Mouse (Mus musculus) heart, embryonic 16.5 days (tissue): Measurements from ENCODE around the gene C8b. TPM values are rescaled to one million over a fixed set of nuclear protein-coding genes. Genes with fewer than 3 reads are reported as not detected.

Source experiments
- ATAC-seq: fragments of 200-750 bp; cut with Nextera tagmentation; replicated peaks from 2 replicates; pipeline ENCODE4 v1.8.0; 2017; ENCODE audit warnings: moderate number of reproducible peaks; ENCODE audit not compliant: insufficient read depth, low FRiP score; ENCODE audit errors: extremely low read depth
- H3K27ac ChIP-seq: fragments of 300-500 bp; sonication (generic); 2 replicates; pipeline ENCODE4 v1.5.1; 2014; ENCODE audit warnings: mild to moderate bottlenecking, low read length, control low read depth, moderate library complexity
- H3K27me3 ChIP-seq: fragments of 300-500 bp; sonication (generic); 2 replicates; pipeline ENCODE4 v1.6.1; 2014; ENCODE audit warnings: low read length, mixed read lengths; ENCODE audit not compliant: control insufficient read depth, insufficient read depth
- H3K36me3 ChIP-seq: fragments of 300-500 bp; sonication (generic); 2 replicates; pipeline ENCODE4 v1.6.1; 2014; ENCODE audit not compliant: control insufficient read depth, insufficient read depth
- H3K4me1 ChIP-seq: fragments of 300-500 bp; sonication (generic); 2 replicates; pipeline ENCODE4 v1.6.1; 2014; ENCODE audit warnings: low read length, mixed read lengths; ENCODE audit not compliant: control insufficient read depth, insufficient read depth
- H3K4me2 ChIP-seq: fragments of 300-500 bp; sonication (generic); 2 replicates; pipeline ENCODE4 v1.6.1; 2014; ENCODE audit warnings: low read depth, mild to moderate bottlenecking, control low read depth, low read length
- H3K4me3 ChIP-seq: fragments of 300-500 bp; sonication (generic); 2 replicates; pipeline ENCODE4 v1.5.1; 2014; ENCODE audit warnings: mild to moderate bottlenecking, control low read depth, low read length
- H3K9ac ChIP-seq: fragments of 300-500 bp; sonication (generic); 2 replicates; pipeline ENCODE4 v1.6.1; 2014; ENCODE audit warnings: low read length, control low read depth
- H3K9me3 ChIP-seq: fragments of 300-500 bp; sonication (generic); replicated peaks from 2 replicates; pipeline ENCODE4 v1.6.1; 2016; ENCODE audit warnings: low read length; ENCODE audit not compliant: control insufficient read depth
- WGBS: fragments of 180-500 bp; shearing (Covaris S2); extraction: QIAGEN DNeasy Blood & Tissue Kit; methylation state at CpG from one replicate; pipeline ENCODE4 v1.1.7; 2014; 5-methylcytosine and 5-hydroxymethylcytosine counted together
- polyA plus RNA-seq: library from polyadenylated mRNA; unstranded; fragments of >200 nt; fragmentation: Nextera tagmentation; extraction: Ambion mirVana; gene quantifications from 2 replicates; pipeline ENCODE4 v1.2.1, GENCODE M21; 2015

Gene C8b
- polyA plus RNA-seq, 1 experiment from 2014 or later = 0.11 TPM

DNA sequence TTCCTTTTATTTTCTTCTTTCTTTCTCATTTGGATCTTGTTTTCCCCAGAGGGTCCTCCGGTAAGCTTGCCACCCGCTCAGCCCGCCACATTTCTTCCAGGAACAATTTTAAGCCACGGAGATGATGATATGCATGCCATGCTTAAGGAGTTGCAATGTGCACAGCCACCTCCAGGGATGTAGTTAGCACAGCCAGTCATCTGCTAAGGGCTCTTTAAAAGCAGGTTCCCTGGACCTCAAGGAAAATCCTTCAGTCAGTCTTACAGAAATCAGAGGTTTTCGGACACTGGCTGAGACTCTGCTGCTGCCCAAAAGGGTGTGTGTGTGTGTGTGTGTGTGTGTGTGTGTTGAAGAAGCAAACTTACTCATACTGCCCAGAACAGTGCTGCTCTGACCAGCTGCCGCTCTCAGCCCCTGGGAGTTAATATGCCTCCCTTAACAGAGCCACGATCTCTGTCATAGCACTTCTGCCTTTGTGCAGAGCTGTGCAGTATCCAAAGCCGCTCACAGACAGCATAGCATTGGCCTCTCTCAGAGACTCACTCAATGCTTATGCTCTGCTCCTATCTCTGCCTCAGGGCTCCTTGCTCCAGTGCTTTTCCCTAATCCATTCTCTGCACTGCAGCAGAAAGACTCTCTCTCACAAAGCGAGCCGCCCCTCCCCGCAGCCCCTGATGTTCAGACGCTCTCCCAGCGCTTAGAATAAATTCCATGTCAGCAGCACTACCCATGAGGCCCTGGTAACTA is 5.1 kb upstream of the C8b start:
- H3K4me1 ChIP-seq = no peaks in the 10 kb centered on the region

DNA sequence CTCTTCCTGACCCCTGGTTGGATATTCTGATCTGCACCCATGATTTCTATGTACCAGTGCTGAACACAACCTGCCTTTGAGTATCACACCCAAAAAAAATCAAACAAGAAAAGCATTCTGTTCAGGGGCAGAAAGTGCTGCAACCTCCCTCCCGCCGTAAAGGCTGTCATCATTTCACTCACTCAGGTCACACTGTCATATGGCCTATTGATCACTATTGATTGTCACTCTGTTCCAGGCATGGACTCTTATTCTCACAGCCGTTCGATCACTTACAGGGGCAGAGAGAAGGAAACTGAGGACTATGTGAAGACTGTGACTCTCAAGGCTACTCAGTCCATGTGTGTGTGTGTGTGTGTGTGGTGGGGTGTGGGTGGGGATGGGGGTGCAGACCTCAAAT is 2.1 kb downstream of the C8b start:
- no peak overlapping the region for H3K4me2 ChIP-seq
- no peaks in the 10 kb centered on the region for H3K9me3 ChIP-seq
- no peaks in the 10 kb centered on the region for H3K27me3 ChIP-seq
- no peak overlapping the region for H3K4me3 ChIP-seq
- ATAC-seq = no peak
- WGBS = 78% methylated on average over 4 of the region's 4 CpGs
- H3K4me1 ChIP-seq = no peaks in the 10 kb centered on the region
- no peak overlapping the region for H3K9ac ChIP-seq
- H3K27ac ChIP-seq = no peak overlapping the region
- H3K36me3 ChIP-seq = no peaks in the 10 kb centered on the region

More for the DNA sequence above, 5.1 kb upstream of the C8b start:
- ATAC-seq = no peak
- H3K27ac ChIP-seq = no peak overlapping the region
- H3K9me3 ChIP-seq = no peaks in the 10 kb centered on the region
- H3K36me3 ChIP-seq = no peaks in the 10 kb centered on the region
- H3K4me2 ChIP-seq = no peak overlapping the region
- no peaks in the 10 kb centered on the region for H3K27me3 ChIP-seq
- H3K4me3 ChIP-seq = no peak overlapping the region
- no peak overlapping the region for H3K9ac ChIP-seq
- WGBS = 60% methylated on average over 13 of the region's 13 CpGs

DNA sequence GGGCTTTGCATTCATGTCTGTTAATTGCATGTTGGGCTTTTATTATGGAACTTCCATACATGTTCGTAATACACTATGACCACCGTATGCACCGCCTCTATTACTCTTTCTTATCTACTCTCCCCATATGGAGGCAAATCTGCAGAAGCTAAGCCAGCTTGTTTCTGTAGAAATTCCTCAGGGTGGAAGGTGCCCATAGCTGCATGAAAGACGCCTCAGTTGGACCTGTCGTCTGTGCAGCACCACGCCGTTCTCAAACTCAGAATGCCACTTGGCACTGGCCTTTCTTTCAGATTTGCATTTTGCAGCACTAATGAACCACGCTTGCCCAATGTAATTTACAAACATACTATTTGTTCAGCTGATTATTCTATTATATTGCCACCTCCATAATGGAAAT is 3.5 kb downstream of the C8b start:
- no peaks in the 10 kb centered on the region for H3K4me1 ChIP-seq
- no peak overlapping the region for H3K4me3 ChIP-seq
- WGBS = 77% methylated on average over 8 of the region's 8 CpGs
- no peaks in the 10 kb centered on the region for H3K9me3 ChIP-seq
- no peak overlapping the region for H3K9ac ChIP-seq
- H3K27ac ChIP-seq = no peak overlapping the region
- H3K36me3 ChIP-seq = no peaks in the 10 kb centered on the region
- no peaks in the 10 kb centered on the region for H3K27me3 ChIP-seq
- H3K4me2 ChIP-seq = no peak overlapping the region
- no peak for ATAC-seq

DNA sequence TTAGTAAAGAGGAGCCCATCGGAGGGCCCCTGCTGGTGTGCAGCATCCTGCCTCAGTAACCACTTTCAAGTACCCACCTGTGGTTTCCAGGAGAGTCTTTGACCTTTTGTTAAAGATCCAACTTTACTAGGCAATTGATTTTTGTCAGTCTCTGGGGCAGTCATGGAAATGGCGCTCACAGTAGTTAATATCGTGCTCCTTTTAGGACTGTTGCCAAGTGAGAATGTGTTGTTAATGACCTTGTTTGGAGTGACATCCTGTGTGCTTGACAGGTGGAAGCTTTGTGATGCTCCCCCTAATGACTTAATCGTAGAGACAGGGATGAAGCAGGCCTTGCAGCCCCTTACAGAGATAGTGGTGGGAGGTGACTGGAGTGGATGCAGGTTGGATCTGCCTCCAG is 4.2 kb downstream of the C8b start:
- Histone ChIP-seq H3K4me3 (no peak overlapping the region), H3K27me3 (no peaks in the 10 kb centered on the region), H3K9me3 (no peaks in the 10 kb centered on the region), H3K4me2 (no peak overlapping the region), H3K36me3 (no peaks in the 10 kb centered on the region), H3K9ac (no peak overlapping the region), H3K4me1 (no peaks in the 10 kb centered on the region), H3K27ac (no peak overlapping the region)
- 62% methylated on average over 4 of the region's 4 CpGs for WGBS
- ATAC-seq = no peak

DNA sequence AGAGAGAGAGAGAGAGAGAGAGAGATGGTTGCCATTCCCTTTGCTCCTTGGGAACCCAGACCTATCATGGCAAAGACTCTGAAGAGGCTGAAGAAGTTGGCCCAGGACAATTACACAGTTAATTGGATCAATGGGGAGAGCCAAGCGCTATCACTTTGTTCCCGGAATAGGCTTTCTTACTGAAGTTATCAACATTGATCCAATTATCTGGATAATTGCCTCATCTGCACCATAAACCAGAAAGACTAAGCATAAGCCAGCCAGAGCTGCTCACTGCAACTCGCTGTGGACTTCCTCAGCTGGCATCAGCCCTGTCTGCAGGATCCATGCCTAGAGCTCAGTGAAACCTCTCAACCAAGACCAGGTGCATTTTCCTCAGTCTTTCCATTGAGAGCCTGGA is 9.5 kb downstream of the C8b start:
- WGBS = 67% methylated on average over 3 of the region's 3 CpGs
- Histone ChIP-seq H3K9ac (no peak overlapping the region), H3K4me2 (no peak overlapping the region), H3K36me3 (no peaks in the 10 kb centered on the region), H3K4me1 (no peaks in the 10 kb centered on the region), H3K4me3 (no peak overlapping the region), H3K27ac (no peak overlapping the region), H3K9me3 (no peaks in the 10 kb centered on the region), H3K27me3 (no peaks in the 10 kb centered on the region)
- ATAC-seq = no peak

DNA sequence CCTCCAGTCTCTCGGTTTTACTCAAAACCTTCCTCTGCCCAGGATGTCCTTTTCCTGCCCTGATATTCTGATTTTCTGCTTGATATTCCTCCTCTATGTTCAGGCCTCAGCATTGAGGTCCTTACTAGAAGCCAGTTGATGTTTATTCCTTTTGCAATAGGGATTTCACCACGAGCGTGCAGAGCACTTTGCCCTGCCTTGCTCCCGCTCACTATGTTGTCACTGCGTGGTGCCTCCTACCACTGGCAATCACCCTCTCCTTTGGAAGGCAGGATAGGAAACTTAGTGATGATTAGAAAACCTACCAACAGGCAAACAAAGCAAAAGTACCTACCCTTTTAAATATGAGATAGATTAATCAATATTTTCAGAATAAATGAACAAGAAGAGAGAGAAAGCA is 13.3 kb downstream of the C8b start:
- no peak overlapping the region for H3K27ac ChIP-seq
- no peak overlapping the region for H3K9ac ChIP-seq
- H3K36me3 ChIP-seq = no peaks in the 10 kb centered on the region
- no peak overlapping the region for H3K4me2 ChIP-seq
- H3K4me1 ChIP-seq = no peaks in the 10 kb centered on the region
- WGBS = 77% methylated on average over 5 of the region's 5 CpGs
- H3K27me3 ChIP-seq = no peaks in the 10 kb centered on the region
- ATAC-seq = no peak
- no peak overlapping the region for H3K4me3 ChIP-seq
- H3K9me3 ChIP-seq = no peaks in the 10 kb centered on the region

DNA sequence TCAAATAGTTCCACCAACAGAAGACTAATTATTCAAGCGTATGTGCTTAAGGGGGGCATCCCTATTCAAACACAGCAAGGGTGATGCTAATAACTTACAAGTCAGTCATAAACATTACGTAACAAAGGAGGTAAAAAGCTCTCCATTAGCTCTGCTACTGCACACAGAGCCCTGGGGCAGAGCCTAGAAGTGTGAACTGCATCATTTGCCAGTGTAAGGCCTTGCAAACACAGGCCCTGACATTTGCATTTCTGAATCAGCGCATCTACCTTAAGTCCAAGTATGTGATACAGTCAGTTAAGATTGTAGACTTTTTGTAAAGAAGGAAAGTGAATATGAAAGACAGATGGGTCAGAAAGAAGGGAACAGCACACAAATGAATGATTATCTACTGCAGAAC is 15.3 kb downstream of the C8b start:
- ATAC-seq = no peak
- Histone ChIP-seq H3K36me3 (no peaks in the 10 kb centered on the region), H3K4me3 (no peak overlapping the region), H3K4me2 (no peak overlapping the region), H3K27me3 (no peaks in the 10 kb centered on the region), H3K27ac (no peak overlapping the region), H3K9me3 (no peaks in the 10 kb centered on the region), H3K4me1 (no peaks in the 10 kb centered on the region), H3K9ac (no peak overlapping the region)
- WGBS = 89% methylated on average over 3 of the region's 3 CpGs

DNA sequence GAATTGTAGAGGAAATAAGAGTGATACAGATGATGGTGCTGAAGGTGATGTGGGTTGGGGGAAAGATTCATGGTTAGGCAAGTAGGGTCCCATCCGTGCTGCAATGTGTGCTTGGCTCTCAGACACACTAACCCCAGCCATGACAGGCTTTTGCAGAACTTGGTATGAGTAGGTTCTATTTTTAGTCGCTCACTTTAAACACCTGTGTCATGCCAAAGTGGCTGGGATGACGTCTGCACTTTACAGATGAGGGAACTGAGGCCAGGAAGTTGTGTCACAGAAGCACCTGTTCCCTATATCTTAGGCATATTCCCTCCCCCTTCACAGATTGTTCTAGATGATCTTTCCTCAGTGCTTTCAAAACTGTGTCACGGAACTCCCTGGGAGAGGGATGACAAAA is 16.2 kb downstream of the C8b start:
- Histone ChIP-seq H3K4me2 (no peak overlapping the region), H3K4me1 (no peaks in the 10 kb centered on the region), H3K9ac (no peak overlapping the region), H3K27ac (no peak overlapping the region), H3K27me3 (no peaks in the 10 kb centered on the region), H3K36me3 (no peaks in the 10 kb centered on the region), H3K4me3 (no peak overlapping the region), H3K9me3 (no peaks in the 10 kb centered on the region)
- no peak for ATAC-seq
- 60% methylated on average over 4 of the region's 4 CpGs for WGBS

DNA sequence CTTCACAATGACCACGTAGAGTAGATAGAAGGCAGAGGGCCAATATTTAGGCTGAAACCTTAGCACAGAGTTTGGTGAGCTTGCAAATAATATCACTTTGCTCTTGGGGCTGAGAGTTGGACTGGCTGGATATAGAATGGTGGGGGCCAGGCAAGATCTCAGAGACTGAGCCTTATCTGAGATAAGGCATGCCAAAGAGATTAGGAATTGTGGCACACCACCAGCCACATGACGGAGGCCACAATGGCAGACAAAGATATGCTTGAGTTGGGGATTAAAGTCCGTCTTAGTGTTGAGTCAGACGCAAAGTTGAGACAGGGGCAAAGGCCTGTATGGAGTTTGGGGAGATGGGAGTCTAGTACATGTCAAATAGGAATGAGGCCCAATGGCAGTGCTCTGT is 26.0 kb downstream of the C8b start:
- ATAC-seq = no peak
- Histone ChIP-seq H3K27me3 (no peaks in the 10 kb centered on the region), H3K4me3 (no peak overlapping the region), H3K36me3 (no peaks in the 10 kb centered on the region), H3K27ac (no peak overlapping the region), H3K4me1 (no peaks in the 10 kb centered on the region), H3K4me2 (no peak overlapping the region), H3K9me3 (no peaks in the 10 kb centered on the region), H3K9ac (no peak overlapping the region)
- WGBS = 63% methylated on average over 4 of the region's 4 CpGs
